Mouse (Mus musculus): Measurements from ENCODE around the gene Il16.

GRCm38 (mm10) chr7:83654938-83655630 is 90.4 kb downstream of the Il16 start:
- TF ChIP-seq CTCF (IDR thresholded peaks at IDR 0.05; ENCODE audit: insufficient read depth, low read depth, low read length) = no peak
- TF ChIP-seq POLR2A (IDR thresholded peaks at IDR 0.05; ENCODE audit: insufficient read depth, low read depth, low read length) = no peak
